Mouse (Mus musculus) heart, postnatal 0 days (tissue): Measurements from ENCODE around the gene Dgcr8.

Experiments
- CTCF ChIP-seq: IDR thresholded peaks from 2 replicates; pipeline ENCODE4 v1.5.1; 2016; ENCODE audit warnings: antibody characterized with exemption, control low read depth, low read depth
- EP300 ChIP-seq: IDR thresholded peaks from 2 replicates; pipeline ENCODE4 v1.6.1; 2016; ENCODE audit warnings: antibody characterized with exemption, low read depth

GRCm38 (mm10) chr16:18235389-18236065, 53.5 kb downstream of the Dgcr8 start:
- TF ChIP-seq CTCF (no peak), EP300 (no peak)
